Mouse (Mus musculus): ENCODE measurements around the gene Lmo2. TPM values are rescaled to one million over a fixed set of nuclear protein-coding genes. Genes with fewer than 3 reads are reported as not detected.
"Not testable (repeated sequence)": the region's sequence is repeated elsewhere in the genome, so short reads cannot be mapped to it uniquely, and the experiment has no call there.

The Lmo2 gene
- polyA plus RNA-seq, 1 experiment from 2014 or later, result 22.3 TPM

DNA sequence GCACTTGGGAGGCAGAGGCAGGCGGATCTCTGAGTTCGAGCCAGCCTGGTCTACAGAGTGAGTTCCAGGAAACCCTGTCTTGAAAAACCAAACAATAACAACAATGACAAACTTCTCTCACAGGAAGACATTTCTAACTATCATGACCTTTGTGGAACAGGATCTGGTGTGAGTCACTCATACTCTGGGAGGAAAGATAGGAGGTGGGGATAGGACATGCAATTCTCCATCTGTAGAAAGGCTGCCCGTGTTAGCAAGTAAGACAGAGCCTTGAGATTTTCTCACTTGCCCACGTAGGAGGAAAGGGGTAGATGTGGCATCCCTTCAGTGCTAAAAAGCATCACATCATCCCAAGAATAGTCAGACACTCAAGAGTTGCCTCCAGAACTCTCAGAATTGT is 44.1 kb downstream of the Lmo2 start:
- no peak overlapping the region for H3K4me2 ChIP-seq (ENCODE audit: low read depth, low read length)
- ATAC-seq (ENCODE audit: low read depth) (no peak), DNase-seq (ENCODE audit: low spot score) (no peak)
- H3K9me3 ChIP-seq (ENCODE audit: control insufficient read depth, low read length), result no peaks in the 10 kb centered on the region
- H3K27me3 ChIP-seq (replicated peaks; ENCODE audit: control insufficient read depth, insufficient read depth, low read length), result peaks cover 4% of the 10 kb centered on the region; the same call in 1 of the 2 replicates
- no peak overlapping the region for H3K4me3 ChIP-seq (ENCODE audit: low read depth, low read length)
- no peak overlapping the region for H3K27ac ChIP-seq (replicated peaks; ENCODE audit: low read depth, low read length)
- WGBS, result 67% methylated on average over 4 of the region's 4 CpGs
- no peak overlapping the region for H3K9ac ChIP-seq (ENCODE audit: low read depth, low read length)
- no peaks in the 10 kb centered on the region for H3K4me1 ChIP-seq (ENCODE audit: control insufficient read depth, insufficient read depth, low read length)
- H3K36me3 ChIP-seq (ENCODE audit: control insufficient read depth, insufficient read depth, low read length), result no peaks in the 10 kb centered on the region

DNA sequence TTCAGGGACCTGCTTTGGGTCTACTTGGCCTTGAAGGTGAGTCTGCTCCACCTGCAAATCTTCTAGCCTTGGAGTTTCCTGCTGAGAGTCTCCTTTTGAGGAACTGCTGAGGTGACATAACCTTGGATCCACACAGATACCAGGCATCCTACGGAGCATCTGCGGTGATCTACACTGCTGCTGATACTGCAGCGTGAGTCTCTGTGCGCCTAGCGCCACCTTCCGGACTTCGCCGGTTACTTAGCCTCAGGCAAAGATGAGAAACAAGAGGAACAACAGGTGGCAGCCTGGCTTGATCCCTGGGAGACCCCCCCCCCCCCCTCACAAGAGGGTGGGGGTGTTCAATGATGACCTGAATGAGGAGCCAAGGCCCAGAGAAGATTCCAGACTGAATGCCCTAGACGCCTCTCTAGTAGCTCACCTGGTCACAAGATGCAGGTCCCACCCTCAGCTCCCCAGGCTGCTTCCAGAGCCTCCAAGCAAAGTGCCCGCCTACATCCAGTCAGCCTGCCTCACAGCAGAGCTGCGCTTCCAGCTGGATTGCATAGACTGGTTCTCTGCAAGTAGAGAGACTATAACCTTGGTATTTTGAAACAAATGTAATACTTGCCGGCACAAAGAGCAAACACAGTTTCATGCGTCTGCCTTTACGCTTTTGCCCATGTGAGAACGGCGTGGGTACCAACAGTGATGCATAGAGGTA is 45.1 kb downstream of the Lmo2 start:
- peak; percentile 48 for DNase-seq (ENCODE audit: low spot score)
- H3K9me3 ChIP-seq (ENCODE audit: control insufficient read depth, low read length), result no peaks in the 10 kb centered on the region
- no peak overlapping the region for H3K27ac ChIP-seq (replicated peaks; ENCODE audit: low read depth, low read length)
- no peak overlapping the region for H3K4me3 ChIP-seq (ENCODE audit: low read depth, low read length)
- H3K27me3 ChIP-seq (replicated peaks; ENCODE audit: control insufficient read depth, insufficient read depth, low read length), result peaks cover 4% of the 10 kb centered on the region; the same call in 1 of the 2 replicates
- no peaks in the 10 kb centered on the region for H3K36me3 ChIP-seq (ENCODE audit: control insufficient read depth, insufficient read depth, low read length)
- H3K4me1 ChIP-seq (ENCODE audit: control insufficient read depth, insufficient read depth, low read length), result no peaks in the 10 kb centered on the region
- H3K4me2 ChIP-seq (ENCODE audit: low read depth, low read length), result no peak overlapping the region
- ATAC-seq (ENCODE audit: low read depth), result 0 out of 2 replicates have a peak, but pooled peaks have one; percentile 68
- H3K9ac ChIP-seq (ENCODE audit: low read depth, low read length), result no peak overlapping the region
- 34% methylated on average over 16 of the region's 16 CpGs for whole genome bisulfite sequencing

DNA sequence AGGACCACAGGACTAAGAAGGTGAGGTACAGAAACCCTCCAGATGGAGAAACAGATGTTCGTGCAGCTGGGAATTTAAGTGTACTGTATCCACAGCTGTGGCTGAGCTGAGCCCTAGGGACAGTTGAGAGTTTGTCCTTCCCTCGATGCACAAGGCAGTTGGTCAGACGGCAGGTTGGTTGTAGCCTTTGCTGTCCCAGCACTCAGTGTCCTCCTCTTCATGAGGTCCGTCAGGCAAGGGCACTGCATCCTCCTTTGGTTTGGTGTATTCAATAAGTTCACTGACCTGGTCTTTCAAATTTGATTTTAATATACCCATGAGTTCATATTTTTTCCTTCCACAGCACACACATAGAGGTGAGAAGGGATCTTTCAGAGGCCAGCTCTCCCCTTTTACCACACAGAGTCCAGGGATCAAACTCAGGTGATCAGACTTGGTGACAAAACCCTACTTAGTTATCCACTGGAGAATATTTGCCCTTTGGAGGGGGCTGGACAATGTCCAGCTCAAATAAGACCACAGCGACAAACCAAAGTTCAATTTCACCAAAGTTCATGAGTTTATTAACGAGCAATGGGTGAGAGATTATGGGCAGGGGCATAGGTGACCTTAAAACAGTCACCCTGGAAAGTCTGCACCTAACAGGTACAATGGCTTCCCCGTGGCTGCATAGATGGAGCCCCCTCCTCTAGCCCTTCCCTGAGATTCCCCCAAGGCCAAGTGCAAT is 50.2 kb downstream of the Lmo2 start:
- Histone ChIP-seq H3K4me1 (ENCODE audit: control insufficient read depth, insufficient read depth, low read length) (no peaks in the 10 kb centered on the region), H3K27ac (replicated peaks; ENCODE audit: low read depth, low read length) (no peak overlapping the region), H3K9me3 (ENCODE audit: control insufficient read depth, low read length) (no peaks in the 10 kb centered on the region), H3K27me3 (replicated peaks; ENCODE audit: control insufficient read depth, insufficient read depth, low read length) (peaks cover 4% of the 10 kb centered on the region; the same call in 1 of the 2 replicates), H3K4me3 (ENCODE audit: low read depth, low read length) (no peak overlapping the region), H3K4me2 (ENCODE audit: low read depth, low read length) (no peak overlapping the region), H3K36me3 (ENCODE audit: control insufficient read depth, insufficient read depth, low read length) (no peaks in the 10 kb centered on the region), H3K9ac (ENCODE audit: low read depth, low read length) (no peak overlapping the region)
- DNase-seq (ENCODE audit: low spot score) (no peak), ATAC-seq (ENCODE audit: low read depth) (no peak)
- WGBS, result 77% methylated on average over 7 of the region's 7 CpGs

DNA sequence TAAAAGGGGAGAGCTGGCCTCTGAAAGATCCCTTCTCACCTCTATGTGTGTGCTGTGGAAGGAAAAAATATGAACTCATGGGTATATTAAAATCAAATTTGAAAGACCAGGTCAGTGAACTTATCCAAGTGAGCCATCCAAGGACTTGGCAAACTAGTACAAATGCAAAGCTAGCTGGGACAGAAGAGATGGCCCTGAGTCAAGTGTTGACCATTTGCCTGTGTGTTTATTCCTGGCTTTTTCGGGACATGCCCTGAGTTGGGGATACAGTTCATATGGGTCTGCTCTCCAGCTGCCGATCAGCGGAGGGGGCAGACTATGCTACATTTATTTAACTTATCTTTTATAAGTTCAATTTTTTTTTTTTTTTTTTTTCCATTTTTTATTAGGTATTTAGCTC is 51.1 kb downstream of the Lmo2 start:
- H3K4me2 ChIP-seq (ENCODE audit: low read depth, low read length); H3K27me3 ChIP-seq (replicated peaks; ENCODE audit: control insufficient read depth, insufficient read depth, low read length); H3K9ac ChIP-seq (ENCODE audit: low read depth, low read length); H3K9me3 ChIP-seq (ENCODE audit: control insufficient read depth, low read length); H3K4me1 ChIP-seq (ENCODE audit: control insufficient read depth, insufficient read depth, low read length); DNase-seq (ENCODE audit: low spot score); H3K36me3 ChIP-seq (ENCODE audit: control insufficient read depth, insufficient read depth, low read length); H3K4me3 ChIP-seq (ENCODE audit: low read depth, low read length); H3K27ac ChIP-seq (replicated peaks; ENCODE audit: low read depth, low read length); ATAC-seq (ENCODE audit: low read depth): not testable (repeated sequence)
- 98% methylated on average over 3 of the region's 3 CpGs for WGBS

DNA sequence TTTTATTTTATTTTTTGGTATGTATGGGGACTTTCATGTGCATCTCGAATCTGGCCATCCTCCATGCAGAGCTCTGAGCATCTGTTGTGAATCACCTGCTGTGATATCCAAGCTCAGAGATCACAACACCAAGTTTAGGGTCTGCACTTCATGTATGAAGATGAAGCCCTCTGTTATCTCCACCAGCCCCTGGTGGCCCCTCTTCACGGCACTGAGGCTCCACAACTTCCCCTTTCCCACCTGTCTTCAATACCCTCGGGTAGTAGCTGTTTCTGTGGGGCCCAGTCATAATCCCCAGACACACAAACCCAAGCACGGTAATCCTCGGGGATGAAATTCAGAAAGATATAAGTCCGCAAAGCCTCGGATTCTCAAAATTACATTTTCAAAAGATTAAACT is 65.3 kb downstream of the Lmo2 start:
- Histone ChIP-seq H3K4me2 (ENCODE audit: low read depth, low read length) (no peak overlapping the region), H3K4me1 (ENCODE audit: control insufficient read depth, insufficient read depth, low read length) (no peaks in the 10 kb centered on the region), H3K27ac (replicated peaks; ENCODE audit: low read depth, low read length) (no peak overlapping the region), H3K9me3 (ENCODE audit: control insufficient read depth, low read length) (no peaks in the 10 kb centered on the region), H3K4me3 (ENCODE audit: low read depth, low read length) (no peak overlapping the region), H3K9ac (ENCODE audit: low read depth, low read length) (no peak overlapping the region), H3K27me3 (replicated peaks; ENCODE audit: control insufficient read depth, insufficient read depth, low read length) (no peaks in the 10 kb centered on the region), H3K36me3 (ENCODE audit: control insufficient read depth, insufficient read depth, low read length) (no peaks in the 10 kb centered on the region)
- 70% methylated on average over 7 of the region's 7 CpGs for WGBS
- ATAC-seq (ENCODE audit: low read depth) (no peak), DNase-seq (ENCODE audit: low spot score) (no peak)

DNA sequence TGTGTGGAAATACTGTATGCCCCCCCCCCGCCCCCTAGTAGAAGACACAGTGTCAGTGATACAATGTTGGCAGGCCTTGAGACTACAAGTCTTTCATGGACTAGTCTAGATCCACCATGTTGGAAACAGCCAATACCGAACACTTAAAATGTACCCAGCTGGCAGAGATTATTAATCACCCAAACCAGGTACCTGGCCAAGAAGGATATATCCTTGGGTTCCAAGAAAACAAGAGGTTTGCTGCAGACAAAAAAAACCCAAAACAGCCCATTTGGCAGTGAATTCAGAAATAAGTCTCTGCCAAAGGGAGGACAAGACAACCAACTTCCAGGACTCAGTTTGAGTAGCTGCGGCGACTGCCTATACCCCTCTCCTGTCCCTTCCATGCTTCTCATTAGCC is 66.9 kb downstream of the Lmo2 start:
- 91% methylated on average over 4 of the region's 4 CpGs for WGBS
- ATAC-seq (ENCODE audit: low read depth), result no peak

DNA sequence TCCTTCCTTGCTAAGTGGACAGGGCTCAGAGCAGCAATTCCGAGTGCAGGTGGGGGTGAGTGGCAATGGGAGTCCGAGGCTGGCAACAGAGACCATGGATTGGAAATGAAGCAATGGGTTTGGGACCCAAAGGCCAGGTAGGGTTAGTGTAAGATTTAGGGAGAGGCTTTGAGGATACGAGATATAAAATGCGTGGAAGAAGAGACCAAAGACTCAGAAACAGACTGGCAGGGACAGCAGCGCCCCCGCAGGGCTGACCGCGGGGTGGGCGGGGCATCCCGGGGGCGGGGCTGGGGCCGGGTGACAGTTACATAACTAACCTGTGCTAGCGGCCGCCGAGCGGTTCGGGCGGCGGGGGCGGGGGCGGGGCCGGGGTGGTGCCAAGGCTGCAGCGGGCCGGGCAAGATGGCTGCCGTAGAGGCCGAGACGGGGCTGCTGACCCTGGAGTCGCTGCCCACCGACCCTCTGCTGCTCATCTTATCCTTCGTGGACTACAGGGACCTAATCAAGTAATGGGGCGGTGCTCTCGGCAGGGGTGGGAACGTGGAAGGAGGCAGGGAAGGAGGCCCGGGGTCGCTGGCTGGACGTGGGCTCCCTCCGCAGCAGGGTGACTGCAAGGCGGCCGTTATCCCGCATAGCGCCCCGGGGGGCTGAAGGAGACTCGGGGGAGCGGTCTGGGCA is 69.8 kb downstream of the Lmo2 start, which contains the start of gene Fbxo3:
Gene Fbxo3 (plus strand): TSS at position 264 of the 681 bp plus-strand sequence.
- no peaks in the 10 kb centered on the region for H3K27me3 ChIP-seq (replicated peaks; ENCODE audit: control insufficient read depth, insufficient read depth, low read length)
- peak; percentile 82 for DNase-seq (ENCODE audit: low spot score)
- peak within 1 kb of the TSS; percentile 45 for H3K27ac ChIP-seq (replicated peaks; ENCODE audit: low read depth, low read length)
- peak within 1 kb of the TSS; percentile 78 for H3K4me2 ChIP-seq (ENCODE audit: low read depth, low read length)
- peak; percentile 95 for ATAC-seq (ENCODE audit: low read depth)
- 0% methylated on average over 16 of the region's 44 CpGs for WGBS
- peak within 1 kb of the TSS; percentile 92 for H3K9ac ChIP-seq (ENCODE audit: low read depth, low read length)
- H3K4me3 ChIP-seq (ENCODE audit: low read depth, low read length), result peak within 1 kb of the TSS; percentile 83
- no peaks in the 10 kb centered on the region for H3K9me3 ChIP-seq (ENCODE audit: control insufficient read depth, low read length)
- peaks cover 14% of the 10 kb centered on the region; the same call in 1 of the 2 replicates for H3K4me1 ChIP-seq (ENCODE audit: control insufficient read depth, insufficient read depth, low read length)
- H3K36me3 ChIP-seq (ENCODE audit: control insufficient read depth, insufficient read depth, low read length), result 0 out of 2 replicates have a peak, but pooled peaks cover 7% of the 10 kb centered on the region

More for the DNA sequence above, 66.9 kb downstream of the Lmo2 start:
- H3K4me3 ChIP-seq (ENCODE audit: low read depth, low read length), result no peak overlapping the region
- no peak overlapping the region for H3K9ac ChIP-seq (ENCODE audit: low read depth, low read length)
- no peak overlapping the region for H3K4me2 ChIP-seq (ENCODE audit: low read depth, low read length)
- H3K36me3 ChIP-seq (ENCODE audit: control insufficient read depth, insufficient read depth, low read length), result no peaks in the 10 kb centered on the region
- no peaks in the 10 kb centered on the region for H3K9me3 ChIP-seq (ENCODE audit: control insufficient read depth, low read length)
- H3K27me3 ChIP-seq (replicated peaks; ENCODE audit: control insufficient read depth, insufficient read depth, low read length), result no peaks in the 10 kb centered on the region
- peaks cover 10% of the 10 kb centered on the region; the same call in 1 of the 2 replicates for H3K4me1 ChIP-seq (ENCODE audit: control insufficient read depth, insufficient read depth, low read length)
- DNase-seq (ENCODE audit: low spot score), result no peak
- H3K27ac ChIP-seq (replicated peaks; ENCODE audit: low read depth, low read length), result no peak overlapping the region

DNA sequence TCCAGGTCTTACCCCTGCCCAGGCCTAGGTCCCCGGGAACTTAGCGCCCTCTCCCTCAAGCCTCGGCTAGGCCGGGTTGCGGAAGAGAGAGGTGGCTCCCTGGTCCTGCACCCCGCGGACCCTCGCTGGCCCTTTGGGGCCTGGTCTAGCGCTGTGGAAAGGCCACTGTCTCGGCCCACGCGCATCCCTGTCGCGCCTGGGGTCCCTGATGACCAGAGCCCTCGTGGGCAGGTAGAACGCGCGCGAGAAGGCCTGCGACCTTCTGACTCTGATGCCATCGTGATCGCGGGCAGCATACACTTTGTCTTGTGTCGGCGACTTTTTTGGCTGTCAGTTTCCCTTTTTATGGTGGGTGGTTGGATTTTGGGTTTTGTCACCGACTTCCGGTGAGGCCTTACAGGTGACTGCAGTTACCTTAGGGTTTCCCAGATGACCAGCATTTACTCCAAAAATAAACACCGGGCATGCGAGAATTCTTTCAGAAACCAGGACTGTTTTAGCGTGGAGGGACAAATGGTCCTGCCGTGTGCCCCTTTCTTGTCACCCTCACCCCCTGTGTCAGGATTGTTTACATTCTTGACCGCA is 70.4 kb downstream of the Lmo2 start, which contains the start of gene 4931422A03Rik:
Gene 4931422A03Rik (minus strand): TSS at position 223 of the 585 bp plus-strand sequence.
- WGBS, result 1% methylated on average over 29 of the region's 32 CpGs

More for the DNA sequence above, 70.4 kb downstream of the Lmo2 start, which contains the start of gene 4931422A03Rik:
- Histone ChIP-seq H3K9me3 (ENCODE audit: control insufficient read depth, low read length) (no peaks in the 10 kb centered on the region), H3K27ac (replicated peaks; ENCODE audit: low read depth, low read length) (peak within 1 kb of the TSS; percentile 45), H3K4me3 (ENCODE audit: low read depth, low read length) (peak within 1 kb of the TSS; percentile 83), H3K4me2 (ENCODE audit: low read depth, low read length) (peak within 1 kb of the TSS; percentile 78), H3K9ac (ENCODE audit: low read depth, low read length) (peak within 1 kb of the TSS; percentile 92), H3K27me3 (replicated peaks; ENCODE audit: control insufficient read depth, insufficient read depth, low read length) (no peaks in the 10 kb centered on the region), H3K4me1 (ENCODE audit: control insufficient read depth, insufficient read depth, low read length) (peaks cover 14% of the 10 kb centered on the region; the same call in 1 of the 2 replicates), H3K36me3 (ENCODE audit: control insufficient read depth, insufficient read depth, low read length) (peaks cover 7% of the 10 kb centered on the region; the same call in 1 of the 2 replicates)
- ATAC-seq (ENCODE audit: low read depth) (peak; percentile 55), DNase-seq (ENCODE audit: low spot score) (no peak)

All from embryonic facial prominence, embryonic 14.5 days (tissue).